In the genomic region with DNA sequence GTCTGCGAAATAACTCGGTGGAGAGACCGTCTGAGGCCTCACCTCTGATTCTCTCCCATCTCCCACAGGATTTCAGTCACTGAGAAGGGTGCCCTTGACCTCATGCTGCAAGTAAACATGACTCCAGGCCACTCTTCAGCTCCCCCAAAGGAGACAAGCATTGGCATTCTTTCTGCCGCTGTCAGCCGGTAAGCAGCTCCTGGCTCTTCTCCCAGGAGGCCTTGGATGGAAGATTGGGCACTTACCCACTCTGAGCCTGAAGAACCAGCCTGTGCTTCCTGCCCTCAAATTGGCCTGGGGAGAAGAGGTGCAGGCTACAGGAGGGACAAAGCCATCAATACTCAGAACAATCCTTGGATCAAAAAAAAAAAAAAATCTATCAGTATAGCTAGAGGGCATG, we compare ENCODE assay signal across 18 mouse cellular contexts. TPM values are rescaled to one million over a fixed set of nuclear protein-coding genes. Genes with fewer than 3 reads are reported as not detected.
A peak's percentile ranks its signal among the peaks of the same experiment; 100 is the strongest.
DNase-seq lines count a peak whose midpoint lies in the region; ATAC-seq and TF ChIP-seq lines count a peak whose summit lies in the region.
"Had no signal": no experiment of that assay in that cellular context is flagged by ENCODE, and none has a peak within 500 bp of the region (broad histone marks: within the 10 kb centered on the region; RNA-seq: fewer than 3 reads in every experiment).

No protein-coding gene starts in this region.

- WGBS in heart, embryonic 10.5 days: 77% methylated on average over 5 of the region's 5 CpGs
- WGBS in midbrain, postnatal 0 days: 81% methylated on average over 5 of the region's 5 CpGs
- 91% methylated on average over 5 of the region's 5 CpGs for WGBS in midbrain, embryonic 10.5 days

- H3K9me3 ChIP-seq in heart, embryonic 10.5 days: no peaks in the 10 kb centered on the region
- H3K9me3 ChIP-seq in midbrain, postnatal 0 days (ENCODE audit: low read length): no peaks in the 10 kb centered on the region
- H3K9me3 ChIP-seq in midbrain, embryonic 10.5 days (replicated peaks): no peaks in the 10 kb centered on the region
- H3K9me3 ChIP-seq: embryonic facial prominence, embryonic 13.5 days; hindbrain, embryonic 15.5 days; liver, embryonic 15.5 days had no signal

- H3K4me3 ChIP-seq in heart, embryonic 10.5 days: no peak overlapping the region
- no peak overlapping the region for H3K4me3 ChIP-seq in midbrain, postnatal 0 days (ENCODE audit: low read depth, low read length)
- no peak overlapping the region for H3K4me3 ChIP-seq in midbrain, embryonic 10.5 days
- H3K4me3 ChIP-seq: embryonic facial prominence, embryonic 13.5 days; hindbrain, embryonic 15.5 days; liver, embryonic 15.5 days had no signal

- no peak overlapping the region for H3K9ac ChIP-seq in midbrain, postnatal 0 days (replicated peaks; ENCODE audit: low read length, poor library complexity, severe bottlenecking)
- H3K9ac ChIP-seq: embryonic facial prominence, embryonic 13.5 days; hindbrain, embryonic 15.5 days; liver, embryonic 15.5 days had no signal

- no peak for ATAC-seq in midbrain, postnatal 0 days (ENCODE audit: low FRiP score)

- 0 out of 2 replicates have a peak, but pooled peaks cover 4% of the 10 kb centered on the region for H3K36me3 ChIP-seq in heart, embryonic 10.5 days
- H3K36me3 ChIP-seq in midbrain, postnatal 0 days (ENCODE audit: insufficient read depth, low read length): no peaks in the 10 kb centered on the region
- H3K36me3 ChIP-seq in midbrain, embryonic 10.5 days: no peaks in the 10 kb centered on the region
- H3K36me3 ChIP-seq: embryonic facial prominence, embryonic 13.5 days; hindbrain, embryonic 15.5 days; liver, embryonic 15.5 days had no signal

- no peak for TF ChIP-seq CTCF in midbrain, postnatal 0 days (IDR thresholded peaks at IDR 0.05)

- 0 out of 2 replicates have a peak, but pooled peaks cover 4% of the 10 kb centered on the region for H3K27me3 ChIP-seq in heart, embryonic 10.5 days (ENCODE audit: insufficient read depth, poor library complexity, severe bottlenecking)
- no peaks in the 10 kb centered on the region for H3K27me3 ChIP-seq in midbrain, postnatal 0 days (ENCODE audit: insufficient read depth, low read length)
- peaks cover 13% of the 10 kb centered on the region; the same call in 1 of the 2 replicates for H3K27me3 ChIP-seq in midbrain, embryonic 10.5 days (ENCODE audit: low read depth, poor library complexity, severe bottlenecking)
- H3K27me3 ChIP-seq: hindbrain, embryonic 15.5 days had no signal

- DNase-seq in cerebellum, adult 18-20 months: peak; percentile 12 to 19
- DNase-seq in cerebellum, adult 9-10 months: no peak
- DNase-seq in heart, adult 8-10 months (ENCODE audit: low spot score): peak; percentile 21
- DNase-seq in heart, embryonic 10.5 days (ENCODE audit: low spot score): no peak
- peak; percentile 11 for DNase-seq in midbrain, postnatal 0 days (ENCODE audit: low spot score)
- DNase-seq in midbrain, embryonic 10.5 days (ENCODE audit: low spot score): no peak
- peak; percentile 42 to 44 for DNase-seq in heart, postnatal 10 days
- no peak for DNase-seq in frontal cortex, adult 2 months (ENCODE audit: extremely low spot score in 1 of 2, low spot score in 1 of 2)
- DNase-seq: B cell, adult 2 months; kidney, adult 9 months; right cerebral cortex, adult 18-20 months had no signal

- no peak overlapping the region for H3K4me2 ChIP-seq in midbrain, postnatal 0 days (ENCODE audit: low read depth, low read length, poor library complexity, severe bottlenecking)
- H3K4me2 ChIP-seq: embryonic facial prominence, embryonic 13.5 days; hindbrain, embryonic 15.5 days; liver, embryonic 15.5 days; midbrain, embryonic 11.5 days had no signal

- intact Hi-C loops in heart, postnatal 10 days (cut with DNase I): no loop called here

- no peak overlapping the region for H3K27ac ChIP-seq in heart, embryonic 10.5 days
- H3K27ac ChIP-seq in midbrain, postnatal 0 days (ENCODE audit: low read depth, low read length): no peak overlapping the region
- no peak overlapping the region for H3K27ac ChIP-seq in midbrain, embryonic 10.5 days (replicated peaks)
- H3K27ac ChIP-seq: embryonic facial prominence, embryonic 13.5 days; hindbrain, embryonic 15.5 days; liver, embryonic 15.5 days had no signal

- H3K4me1 ChIP-seq in heart, embryonic 10.5 days: 0 out of 2 replicates have a peak, but pooled peaks cover 2% of the 10 kb centered on the region
- no peaks in the 10 kb centered on the region for H3K4me1 ChIP-seq in midbrain, postnatal 0 days (ENCODE audit: insufficient read depth, low read length)
- H3K4me1 ChIP-seq in midbrain, embryonic 10.5 days: peaks cover 7% of the 10 kb centered on the region; the same call in 1 of the 2 replicates
- H3K4me1 ChIP-seq: hindbrain, embryonic 15.5 days; liver, embryonic 15.5 days had no signal

RNA-seq across cellular contexts. Expression of gene Pm20d1, which starts 5.5 kb away (rescaled TPM):
- 10 to 100 TPM in 1 of 4 experiments, 1 to 10 TPM in 3; 7.1 to 10.1 (median 8.0) TPM for total RNA-seq in heart, adult 8-10 months (2022)
- 2.1 and 3.1 TPM in 2 replicates for polyA plus RNA-seq in heart, embryonic 10.5 days (2016; fragmentation: Nextera tagmentation; extraction: Ambion mirVana)
- total RNA-seq in midbrain, postnatal 0 days (2014; rRNA removed): 0.05 TPM in 2 replicates
- polyA plus RNA-seq in midbrain, postnatal 0 days (2015; fragmentation: Nextera tagmentation; extraction: Ambion mirVana): 0.29 and 0.38 TPM in 2 replicates
- polyA plus RNA-seq in midbrain, embryonic 10.5 days (2016; fragmentation: Nextera tagmentation; extraction: Ambion mirVana): 1.7 and 1.8 TPM in 2 replicates
- total RNA-seq in heart, postnatal 10 days (2021): 1 to 10 TPM; 3.0 to 4.0 TPM
- polyA plus RNA-seq in frontal cortex, adult 2 months (2012; rRNA removed): 2.3 and 2.5 TPM in 2 replicates
- total RNA-seq: neutrophil, adult 5-6 weeks had no signal

RNA-seq across cellular contexts. Expression of gene Slc41a1, which starts 24.6 kb away (rescaled TPM):
- 10 to 100 TPM; 51.3 to 79.6 (median 60.3) TPM for total RNA-seq in heart, adult 8-10 months (2022)
- 8.8 and 9.6 TPM in 2 replicates for polyA plus RNA-seq in heart, embryonic 10.5 days (2016; fragmentation: Nextera tagmentation; extraction: Ambion mirVana)
- total RNA-seq in midbrain, postnatal 0 days (2014; rRNA removed): 39.6 and 45.5 TPM in 2 replicates
- polyA plus RNA-seq in midbrain, postnatal 0 days (2015; fragmentation: Nextera tagmentation; extraction: Ambion mirVana): 21.0 and 22.1 TPM in 2 replicates
- 11.4 and 12.1 TPM in 2 replicates for polyA plus RNA-seq in midbrain, embryonic 10.5 days (2016; fragmentation: Nextera tagmentation; extraction: Ambion mirVana)
- total RNA-seq in heart, postnatal 10 days (2021): 10 to 100 TPM; 27.0 to 28.9 TPM
- 37.3 and 39.2 TPM in 2 replicates for polyA plus RNA-seq in frontal cortex, adult 2 months (2012; rRNA removed)

RNA-seq across cellular contexts. Expression of gene Slc26a9, which starts 58.8 kb away (rescaled TPM):
- under 1 TPM in 3 of 4 experiments, not detected in 1; 0.06 to 0.16 (median 0.09) TPM for total RNA-seq in heart, adult 8-10 months (2022)
- 0.05 and 0.06 TPM in 2 replicates for polyA plus RNA-seq in heart, embryonic 10.5 days (2016; fragmentation: Nextera tagmentation; extraction: Ambion mirVana)
- total RNA-seq in midbrain, postnatal 0 days (2014; rRNA removed): 0.44 TPM in 1 of 2 replicates, not detected in the other
- polyA plus RNA-seq in midbrain, postnatal 0 days (2015; fragmentation: Nextera tagmentation; extraction: Ambion mirVana): 0.10 and 0.14 TPM in 2 replicates
- not detected in 2 replicates for polyA plus RNA-seq in midbrain, embryonic 10.5 days (2016; fragmentation: Nextera tagmentation; extraction: Ambion mirVana)
- not detected for total RNA-seq in heart, postnatal 10 days (2021)
- 0.06 TPM in 1 of 2 replicates, not detected in the other for polyA plus RNA-seq in frontal cortex, adult 2 months (2012; rRNA removed)
- total RNA-seq: neutrophil, adult 5-6 weeks had no signal
- polyA plus RNA-seq: embryonic facial prominence, embryonic 13.5 days; limb, embryonic 11.5 days; liver, embryonic 15.5 days; midbrain, embryonic 11.5 days; urinary bladder, adult 2 months had no signal

Comparison
In these comparisons a context has a peak if more than half of its experiments do, and no peak if none do; other contexts are left out.
1. DNase-seq: peak in cerebellum, adult 18-20 months (2 of 2), heart, adult 8-10 months (single experiment), midbrain, postnatal 0 days (single experiment) and heart, postnatal 10 days (2 of 2); none in cerebellum, adult 9-10 months (single experiment), heart, embryonic 10.5 days (single experiment), midbrain, embryonic 10.5 days (single experiment) and frontal cortex, adult 2 months (0 of 2).